Mouse (Mus musculus) Patski (cell line): ENCODE data around the gene Tspan4. TPM values are rescaled to one million over a fixed set of nuclear protein-coding genes. Genes with fewer than 3 reads are reported as not detected.

Experiments used
- ATAC-seq: fragments of 100-300 bp; one replicate; pipeline ENCODE4 v1.8.0; 2021
- CTCF ChIA-PET: fragments of 350-600 bp; sonication (Branson Sonifier 250); formaldehyde crosslinking; loops from one replicate; lab custom pipeline; 2022; ENCODE audit warnings: inconsistent platforms; lab: Charles Lee
- POLR2A ChIA-PET: fragments of 350-600 bp; sonication (Branson Sonifier 250); formaldehyde crosslinking; loops from one replicate; lab custom pipeline; 2022; ENCODE audit warnings: antibody characterized with exemption, inconsistent platforms; lab: Charles Lee
- DNase-seq: peaks from one replicate; pipeline ENCODE4 v3.0.0-alpha.2; 2011; ENCODE audit warnings: low read depth, low spot score
- H3K27me3 ChIP-seq: fragments of 371-371 bp; one replicate; pipeline ENCODE4 v1.5.1; 2021
- CTCF ChIP-seq: fragments of 100-300 bp; IDR thresholded peaks from one replicate; pipeline ENCODE4 v1.5.1; 2021
- in situ Hi-C: fragments of 300-500 bp; cut with MboI; formaldehyde crosslinking; loops from 3 replicates; pipeline ENCODE4 v1.11.1; 2018; ENCODE audit warnings: low pct_unique_long_range_greater_than_20kb, mixed read lengths
- polyA plus RNA-seq: library from polyadenylated mRNA; unstranded; gene quantifications from one replicate; pipeline ENCODE4 v1.2.3, GENCODE M21; 2021

Gene Tspan4
- polyA plus RNA-seq, 1 experiment from 2014 or later = 479 TPM

GRCm38 (mm10) chr7:141535570-141535969, 60.5 kb downstream of the Tspan4 start:
- in situ Hi-C loops = loop anchor here (25.0 kb wide), 1 partner anchor 127 kb away; the partner anchor contains the start of gene Muc6
- CTCF ChIA-PET = interaction anchor here (1.4 kb wide), 1 partner anchor 10 kb away, joined by 7 read pairs; no protein-coding TSS in a partner anchor
- TF ChIP-seq CTCF = no peak
- ATAC-seq (no peak), DNase-seq (no peak)
- POLR2A ChIA-PET = no interaction called here
- H3K27me3 ChIP-seq = no peaks in the 10 kb centered on the region

GRCm38 (mm10) chr7:141538852-141539555, 64.0 kb downstream of the Tspan4 start:
- POLR2A ChIA-PET = interaction anchor here (1.4 to 1.5 kb wide), 2 partner anchors 25 to 30 kb away, joined by 4 read pairs; no protein-coding TSS in a partner anchor
- in situ Hi-C loops = loop anchor here (25.0 kb wide), 1 partner anchor 123 kb away; the partner anchor contains the start of gene Muc6
- TF ChIP-seq CTCF = no peak
- no peaks in the 10 kb centered on the region for H3K27me3 ChIP-seq
- DNase-seq = no peak
- ATAC-seq = no peak
- CTCF ChIA-PET = no interaction called here

DNA sequence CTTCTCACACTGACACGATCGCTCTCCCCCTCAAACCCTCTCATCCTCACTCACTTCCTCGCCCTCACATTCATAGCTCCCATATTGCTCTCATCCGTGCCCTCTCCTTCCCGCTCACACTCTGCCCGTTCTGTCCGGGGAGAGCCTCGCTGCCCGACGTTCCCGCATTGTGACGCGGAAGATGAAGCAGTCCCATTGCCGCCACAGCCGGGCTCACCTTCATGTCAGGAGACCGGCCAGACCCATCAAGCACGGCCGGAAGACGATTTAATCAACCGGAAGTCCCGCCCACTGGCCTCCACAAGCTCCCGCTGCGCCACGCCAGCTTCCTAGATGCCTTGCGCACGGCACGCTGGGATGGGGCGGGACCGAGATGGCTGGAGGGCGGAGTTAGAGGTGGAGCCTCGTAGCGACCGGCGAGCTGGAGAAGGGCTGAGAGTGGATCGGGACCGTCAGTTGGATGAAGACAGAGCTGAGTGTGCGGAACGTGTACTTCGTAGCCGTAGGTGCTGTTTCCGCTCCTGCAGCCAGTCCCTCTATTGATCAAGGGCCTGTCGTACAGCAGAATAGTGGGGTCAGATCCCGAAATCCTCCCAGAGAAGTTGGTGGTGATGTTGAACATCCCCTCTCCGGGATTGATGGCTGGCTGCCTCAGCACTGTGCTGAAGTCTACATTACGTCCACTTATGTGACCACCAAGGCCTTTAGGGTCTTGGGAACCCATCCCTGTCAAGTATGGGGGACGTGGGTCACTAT, 64.7 kb downstream of the Tspan4 start, which contains the start of gene Chid1:
TSS of gene Chid1 (minus strand) at position 302 of the 756 bp plus-strand sequence.
- TF ChIP-seq CTCF = no peak
- peak; percentile 73 for DNase-seq
- in situ Hi-C loops = loop anchor here (25.0 kb wide), 1 partner anchor 123 kb away; the partner anchor contains the start of gene Muc6
- CTCF ChIA-PET = interaction anchor here (0.9 kb wide), 2 partner anchors 15 to 20 kb away, joined by 3 to 4 read pairs; no protein-coding TSS in a partner anchor
- H3K27me3 ChIP-seq = no peaks in the 10 kb centered on the region
- POLR2A ChIA-PET = interaction anchor here (0.5 to 1.5 kb wide), 3 partner anchors 24 to 30 kb away, joined by 3 to 4 read pairs (median 4); no protein-coding TSS in a partner anchor
- ATAC-seq = peak; percentile 87

- no peaks in the 10 kb centered on the region for H3K27me3 ChIP-seq
- no peak for DNase-seq
- TF ChIP-seq CTCF = no peak
- no peak for ATAC-seq
- ChIA-PET POLR2A (interaction anchor here (0.8 to 1.4 kb wide), 2 partner anchors 21 to 29 kb away, joined by 3 to 4 read pairs; partner anchors contain the start of gene Ap2a2), CTCF (interaction anchor here (0.9 to 1.2 kb wide), 3 partner anchors 12 to 19 kb away, joined by 3 to 4 read pairs (median 3); no protein-coding TSS in a partner anchor)
- in situ Hi-C loops = loop anchor here (25.0 kb wide), 1 partner anchor 122 kb away; the partner anchor contains the start of gene Muc6
Measured at GRCm38 (mm10) chr7:141540312-141541081, 65.5 kb downstream of the Tspan4 start.

DNA sequence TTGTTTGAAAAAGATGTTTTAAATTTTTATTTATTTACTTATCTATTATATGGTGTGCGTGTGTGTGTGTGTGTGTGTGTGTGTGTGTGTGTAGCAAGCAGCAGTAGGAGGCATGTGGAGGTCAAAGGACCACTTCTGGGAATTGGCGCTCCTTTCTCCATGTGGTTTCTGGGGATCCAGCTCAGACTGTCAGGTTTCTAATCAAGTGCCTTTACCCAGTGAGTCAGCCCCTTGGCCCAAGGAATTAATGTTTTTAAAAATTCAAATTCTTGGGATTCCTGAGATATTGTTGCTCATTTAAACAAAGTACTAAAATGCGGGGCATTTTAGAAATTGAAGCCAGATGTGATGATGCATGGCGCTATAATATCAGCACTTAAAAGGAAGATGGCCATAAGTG, 66.6 kb downstream of the Tspan4 start:
- in situ Hi-C loops = loop anchor here (25.0 kb wide), 1 partner anchor 121 kb away; the partner anchor contains the start of gene Muc6
- ATAC-seq = no peak
- H3K27me3 ChIP-seq = no peaks in the 10 kb centered on the region
- POLR2A ChIA-PET = no interaction called here
- no peak for TF ChIP-seq CTCF
- CTCF ChIA-PET = interaction anchor here (1.2 kb wide), 1 partner anchor 10 kb away, joined by 3 read pairs; no protein-coding TSS in a partner anchor
- no peak for DNase-seq

DNA sequence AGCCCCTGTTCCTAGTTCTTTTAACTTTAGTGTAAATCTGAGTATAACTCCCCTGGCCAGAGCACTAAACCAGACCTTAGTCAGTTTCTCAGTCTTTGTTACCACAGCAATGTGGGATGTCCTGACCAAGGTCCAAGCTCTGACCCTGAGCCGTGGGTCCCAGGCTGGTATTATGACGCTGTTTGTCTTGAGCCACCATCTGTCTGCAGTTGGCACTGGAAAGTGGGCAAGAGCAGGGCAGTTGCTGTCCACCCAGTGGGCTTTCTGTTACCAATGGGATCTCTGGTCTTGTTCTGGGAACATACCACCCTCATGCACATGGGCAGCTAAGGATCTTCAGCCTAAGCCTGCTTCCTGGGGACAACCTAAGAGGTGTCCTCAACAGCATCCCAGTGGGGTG, 67.5 kb downstream of the Tspan4 start:
- ATAC-seq (no peak), DNase-seq (no peak)
- TF ChIP-seq CTCF = no peak
- in situ Hi-C loops = loop anchor here (25.0 kb wide), 1 partner anchor 120 kb away; the partner anchor contains the start of gene Muc6
- CTCF ChIA-PET = no interaction called here
- POLR2A ChIA-PET = interaction anchor here (0.6 kb wide), 1 partner anchor 1929 kb away, joined by 3 read pairs; no protein-coding TSS in a partner anchor
- H3K27me3 ChIP-seq = no peaks in the 10 kb centered on the region

Other genes starting within 250 kb of the Tspan4 start
- 68.6 TPM for gene Phrf1, start 246.5 kb upstream of the Tspan4 start, polyA plus RNA-seq
- gene Irf7, start 208.8 kb upstream of the Tspan4 start, polyA plus RNA-seq = 10.5 TPM
- not detected for gene Cdhr5, start 198.5 kb upstream of the Tspan4 start, polyA plus RNA-seq
- gene Sct, start 196.1 kb upstream of the Tspan4 start, polyA plus RNA-seq = not detected
- gene Drd4, start 183.2 kb upstream of the Tspan4 start, polyA plus RNA-seq = not detected
- gene Deaf1, start 147.6 kb upstream of the Tspan4 start, polyA plus RNA-seq = 62.1 TPM
- 34.0 TPM for gene Tmem80, start 147.5 kb upstream of the Tspan4 start, polyA plus RNA-seq
- gene Eps8l2, start 136.4 kb upstream of the Tspan4 start, polyA plus RNA-seq = 114 TPM
- 512 TPM for gene Taldo1, start 83.0 kb upstream of the Tspan4 start, polyA plus RNA-seq
- gene Gatd1, start 61.1 kb upstream of the Tspan4 start, polyA plus RNA-seq = 38.7 TPM
- gene Cend1, start 45.7 kb upstream of the Tspan4 start, polyA plus RNA-seq = 0.04 TPM
- gene Slc25a22, start 37.3 kb upstream of the Tspan4 start, polyA plus RNA-seq = 20.6 TPM
- gene Pidd1, start 31.2 kb upstream of the Tspan4 start, polyA plus RNA-seq = 4.9 TPM
- gene Rplp2, start 27.9 kb upstream of the Tspan4 start, polyA plus RNA-seq = 1,558 TPM
- 90.7 TPM for gene Pnpla2, start 20.0 kb upstream of the Tspan4 start, polyA plus RNA-seq
- 9.9 TPM for gene Cracr2b, start 14.1 kb upstream of the Tspan4 start, polyA plus RNA-seq
- gene Cd151, start 7.8 kb upstream of the Tspan4 start, polyA plus RNA-seq = 551 TPM
- 55.2 TPM for gene Polr2l, start 108 bp upstream of the Tspan4 start, polyA plus RNA-seq
- gene Chid1, start 64.6 kb downstream of the Tspan4 start, polyA plus RNA-seq = 41.6 TPM
- gene Ap2a2, start 86.9 kb downstream of the Tspan4 start, polyA plus RNA-seq = 76.4 TPM
- 0.05 TPM for gene Muc6, start 180.1 kb downstream of the Tspan4 start, polyA plus RNA-seq
- 0.33 TPM for gene Muc2, start 215.1 kb downstream of the Tspan4 start, polyA plus RNA-seq